Mouse (Mus musculus) MEL (cell line): Measurements from ENCODE around the gene Abhd11. TPM values are rescaled to one million over a fixed set of nuclear protein-coding genes. Genes with fewer than 3 reads are reported as not detected.

Source experiments
- DNase-seq: peaks from one replicate; pipeline ENCODE4 v3.0.0; 2011; ENCODE audit warnings: low read depth, low spot score
- H3K27ac ChIP-seq: 2 replicates; pipeline ENCODE4 v1.5.1; 2012; ENCODE audit warnings: low read depth, mild to moderate bottlenecking, control low read depth, low read length, moderate library complexity; ENCODE audit not compliant: control insufficient read depth
- H3K27me3 ChIP-seq, 2 experiments: fragments of 150-350 bp in 1 of 2; sonication (generic) in 1 of 2; 2 replicates each; pipeline ENCODE4 v1.6.1; 2012; ENCODE audit warnings: low read length in 2 of 2, mild to moderate bottlenecking in 2 of 2, improper control_type of control experiment in 1 of 2, moderate library complexity in 1 of 2; ENCODE audit not compliant: insufficient read depth in 2 of 2, control insufficient read depth in 1 of 2
- H3K36me3 ChIP-seq, 2 experiments: 2 replicates each; pipeline ENCODE4 v1.6.1; 2012 to 2014; ENCODE audit warnings: low read length in 2 of 2, improper control_type of control experiment in 1 of 2, inconsistent platforms in 1 of 2, mild to moderate bottlenecking in 1 of 2; ENCODE audit not compliant: insufficient read depth in 2 of 2, control insufficient read depth in 1 of 2
- H3K4me1 ChIP-seq, 2 experiments: fragments of 150-350 bp in 1 of 2; sonication (generic) in 1 of 2; 2 replicates each; pipeline ENCODE4 v1.6.1; 2012; ENCODE audit warnings: low read length in 2 of 2, improper control_type of control experiment in 1 of 2, mild to moderate bottlenecking in 1 of 2; ENCODE audit not compliant: insufficient read depth in 2 of 2, control insufficient read depth in 1 of 2
- H3K4me3 ChIP-seq, 2 experiments: fragments of 150-350 bp in 1 of 2; sonication (generic) in 1 of 2; 2 replicates each; pipeline ENCODE4 v1.5.1; 2012; ENCODE audit warnings: low read depth in 2 of 2, low read length in 2 of 2, mild to moderate bottlenecking in 2 of 2, moderate library complexity in 2 of 2, control low read depth in 1 of 2, improper control_type of control experiment in 1 of 2; ENCODE audit not compliant: control insufficient read depth in 1 of 2, insufficient read depth in 1 of 2
- H3K79me2 ChIP-seq: 2 replicates; pipeline ENCODE4 v1.6.1; 2012; ENCODE audit warnings: mild to moderate bottlenecking, low read length, moderate library complexity; ENCODE audit not compliant: control insufficient read depth, poor library complexity, insufficient read depth
- H3K9ac ChIP-seq: 2 replicates; pipeline ENCODE4 v1.6.1; 2012; ENCODE audit warnings: low read depth, mild to moderate bottlenecking, control low read depth, low read length, moderate library complexity; ENCODE audit not compliant: control insufficient read depth, poor library complexity, severe bottlenecking
- H3K9me3 ChIP-seq: fragments of 150-350 bp; sonication (generic); replicated peaks from 2 replicates; pipeline ENCODE4 v1.6.1; 2012; ENCODE audit warnings: mild to moderate bottlenecking, low read length, improper control_type of control experiment, moderate library complexity; ENCODE audit not compliant: insufficient read depth
- BHLHE40 ChIP-seq: IDR thresholded peaks from 2 replicates; pipeline ENCODE4 v1.6.1; 2012; ENCODE audit warnings: low read depth, mild to moderate bottlenecking, inconsistent platforms, low read length, improper control_type of control experiment, borderline replicate concordance
- EP300 ChIP-seq, 2 experiments: IDR thresholded peaks; 2 replicates each; pipeline ENCODE4 v1.6.1; 2011; ENCODE audit warnings: improper control_type of control experiment in 2 of 2, low read length in 2 of 2, low read depth in 1 of 2, mild to moderate bottlenecking in 1 of 2
- HCFC1 ChIP-seq: IDR thresholded peaks from 2 replicates; pipeline ENCODE4 v1.6.1; 2012; ENCODE audit warnings: low read depth, mild to moderate bottlenecking, inconsistent platforms, low read length, improper control_type of control experiment, moderate library complexity
- MEF2A ChIP-seq: IDR thresholded peaks from 2 replicates; pipeline ENCODE4 v1.6.1; 2014; ENCODE audit warnings: low read depth, mild to moderate bottlenecking, inconsistent platforms, low read length, improper control_type of control experiment; ENCODE audit not compliant: poor library complexity, insufficient replicate concordance, severe bottlenecking; ENCODE audit errors: extremely low read depth
- POLR2AphosphoS2 ChIP-seq: IDR thresholded peaks from 2 replicates; pipeline ENCODE4 v1.6.1; 2011; ENCODE audit warnings: low read length, improper control_type of control experiment
- UBTF ChIP-seq: IDR thresholded peaks from 2 replicates; pipeline ENCODE4 v1.6.1; 2012; ENCODE audit warnings: low read depth, mild to moderate bottlenecking, inconsistent platforms, low read length, improper control_type of control experiment, moderate library complexity, borderline replicate concordance; ENCODE audit not compliant: insufficient read depth
- ZKSCAN1 ChIP-seq: IDR thresholded peaks from 2 replicates; pipeline ENCODE4 v1.6.1; 2012; ENCODE audit warnings: low read depth, mild to moderate bottlenecking, inconsistent platforms, low read length, improper control_type of control experiment, moderate library complexity
- ZMIZ1 ChIP-seq: IDR thresholded peaks from 2 replicates; pipeline ENCODE4 v1.6.1; 2012; ENCODE audit warnings: low read depth, mild to moderate bottlenecking, inconsistent platforms, low read length, improper control_type of control experiment, moderate library complexity
- ZNF384 ChIP-seq: IDR thresholded peaks from 2 replicates; pipeline ENCODE4 v1.6.1; 2012; ENCODE audit warnings: low read depth, mild to moderate bottlenecking, inconsistent platforms, low read length, improper control_type of control experiment
- polyA plus RNA-seq, 2 experiments: library from polyadenylated mRNA; stranded (reverse) in 1 of 2; unstranded in 1 of 2; fragments of >175 nt in 1 of 2; fragments of >200 nt in 1 of 2; gene quantifications; 2 replicates each; pipeline versions ENCODE4 v1.2.1 to v1.2.4; 2012; ENCODE audit warnings: low replicate concordance in 2 of 2, low read depth in 1 of 2; ENCODE audit not compliant: insufficient read length in 2 of 2, insufficient read depth in 1 of 2, missing spikeins in 1 of 2
- total RNA-seq: library from RNA; depleted of rRNA; stranded (reverse); fragments of 300-350 nt; gene quantifications from 2 replicates; pipeline ENCODE4 v1.2.3, GENCODE M21; 2012; rRNA removed

The Abhd11 gene
- total and polyA plus RNA-seq, 3 experiments: 51.7 to 55.9 TPM; not detected in 1

DNA sequence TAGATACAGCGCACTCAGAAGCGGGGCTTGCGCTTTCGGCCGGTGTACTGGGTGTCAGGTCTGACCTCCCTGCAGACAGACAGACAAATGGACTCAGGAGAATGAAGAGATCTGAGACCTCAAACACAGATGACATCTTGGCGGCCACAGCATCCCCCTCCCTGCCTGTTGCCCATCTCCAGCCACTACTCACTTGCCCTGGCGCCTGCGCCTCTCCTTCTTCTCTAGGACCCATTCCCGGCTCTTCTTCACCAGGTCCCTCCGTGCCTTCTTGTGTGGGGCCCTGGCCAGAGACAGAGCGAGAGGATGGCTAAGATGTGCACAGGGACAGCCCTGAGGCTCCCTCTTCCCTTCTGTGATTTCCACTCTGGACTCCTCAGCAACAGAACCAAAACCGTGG lies 44.4 kb downstream of the Abhd11 start:
- H3K4me3 ChIP-seq: no peak overlapping the region
- H3K27me3 ChIP-seq: no peaks in the 10 kb centered on the region
- H3K27ac ChIP-seq: no peak overlapping the region
- TF ChIP-seq ZNF384 (no peak), ZKSCAN1 (no peak), EP300 (IDR thresholded peaks at IDR 0.05; ENCODE audit: low read depth in 1 of 2, low read length in 2 of 2) (no peak), BHLHE40 (no peak), UBTF (no peak), ZMIZ1 (no peak), POLR2AphosphoS2 (no peak), HCFC1 (no peak), MEF2A (no peak)
- H3K9ac ChIP-seq: no peak overlapping the region
- no peaks in the 10 kb centered on the region for H3K4me1 ChIP-seq
- no peaks in the 10 kb centered on the region for H3K79me2 ChIP-seq
- peaks cover 0 to 2% of the 10 kb centered on the region in 2 experiments; a peak in 1 of 4 replicates for H3K36me3 ChIP-seq
- no peak for DNase-seq
- no peaks in the 10 kb centered on the region for H3K9me3 ChIP-seq

Other genes with a start within 250 kb of the Abhd11 start
- not detected in 2 replicates for gene Tmem270, start 102.4 kb upstream of the Abhd11 start, total RNA-seq
- not detected for gene Tmem270, start 102.4 kb upstream of the Abhd11 start, polyA plus RNA-seq
- 5.4 and 13.1 TPM in 2 replicates for gene Cldn13, start 93.6 kb upstream of the Abhd11 start, total RNA-seq
- gene Cldn13, start 93.6 kb upstream of the Abhd11 start, polyA plus RNA-seq: 1 to 10 TPM in 1 of 2 experiments, not detected in 1; 5.7 TPM
- 0.75 and 0.96 TPM in 2 replicates for gene Mettl27, start 76.8 kb upstream of the Abhd11 start, total RNA-seq
- gene Mettl27, start 76.8 kb upstream of the Abhd11 start, polyA plus RNA-seq: 1 to 10 TPM in 1 of 2 experiments, not detected in 1; 3.1 TPM
- gene Cldn4, start 62.2 kb upstream of the Abhd11 start, total RNA-seq: 0.08 TPM in 1 of 2 replicates, not detected in the other
- gene Cldn4, start 62.2 kb upstream of the Abhd11 start, polyA plus RNA-seq: under 1 TPM in 1 of 2 experiments, not detected in 1; 0.04 TPM
- gene Cldn3, start 22.9 kb upstream of the Abhd11 start, total RNA-seq: not detected in 2 replicates
- gene Cldn3, start 22.9 kb upstream of the Abhd11 start, polyA plus RNA-seq: 1 to 10 TPM in 1 of 2 experiments, not detected in 1; 1.1 TPM
- 3.2 and 3.3 TPM in 2 replicates for gene Stx1a, start 14.3 kb downstream of the Abhd11 start, total RNA-seq
- gene Stx1a, start 14.3 kb downstream of the Abhd11 start, polyA plus RNA-seq: 1 to 10 TPM in 1 of 2 experiments, not detected in 1; 6.0 TPM
- 6.5 and 7.4 TPM in 2 replicates for gene Dnajc30, start 55.0 kb downstream of the Abhd11 start, total RNA-seq
- 10 to 100 TPM in 1 of 2 experiments, not detected in 1; 15.6 TPM for gene Dnajc30, start 55.0 kb downstream of the Abhd11 start, polyA plus RNA-seq
- 87.5 and 101 TPM in 2 replicates for gene Bud23, start 55.8 kb downstream of the Abhd11 start, total RNA-seq
- 100 to 1,000 TPM in 1 of 2 experiments, not detected in 1; 222 TPM for gene Bud23, start 55.8 kb downstream of the Abhd11 start, polyA plus RNA-seq
- gene Vps37d, start 69.1 kb downstream of the Abhd11 start, total RNA-seq: 0.23 and 0.31 TPM in 2 replicates
- 1 to 10 TPM in 1 of 2 experiments, not detected in 1; 1.2 TPM for gene Vps37d, start 69.1 kb downstream of the Abhd11 start, polyA plus RNA-seq
- not detected in 2 replicates for gene Mlxipl, start 80.7 kb downstream of the Abhd11 start, total RNA-seq
- gene Mlxipl, start 80.7 kb downstream of the Abhd11 start, polyA plus RNA-seq: not detected
- gene Tbl2, start 140.5 kb downstream of the Abhd11 start, total RNA-seq: 19.3 and 20.5 TPM in 2 replicates
- gene Tbl2, start 140.5 kb downstream of the Abhd11 start, polyA plus RNA-seq: 10 to 100 TPM in 1 of 2 experiments, not detected in 1; 30.3 TPM
- gene Bcl7b, start 159.1 kb downstream of the Abhd11 start, total RNA-seq: 44.6 and 45.1 TPM in 2 replicates
- 10 to 100 TPM in 1 of 2 experiments, not detected in 1; 76.0 TPM for gene Bcl7b, start 159.1 kb downstream of the Abhd11 start, polyA plus RNA-seq
- 69.1 and 72.9 TPM in 2 replicates for gene Baz1b, start 178.1 kb downstream of the Abhd11 start, total RNA-seq
- 10 to 100 TPM; 44.5 to 81.5 TPM for gene Baz1b, start 178.1 kb downstream of the Abhd11 start, polyA plus RNA-seq
- 5.7 and 9.8 TPM in 2 replicates for gene Fzd9, start 242.1 kb downstream of the Abhd11 start, total RNA-seq
- gene Fzd9, start 242.1 kb downstream of the Abhd11 start, polyA plus RNA-seq: 1 to 10 TPM in 1 of 2 experiments, not detected in 1; 6.2 TPM